Mouse (Mus musculus): ENCODE measurements around the gene Dbx2.

DNA sequence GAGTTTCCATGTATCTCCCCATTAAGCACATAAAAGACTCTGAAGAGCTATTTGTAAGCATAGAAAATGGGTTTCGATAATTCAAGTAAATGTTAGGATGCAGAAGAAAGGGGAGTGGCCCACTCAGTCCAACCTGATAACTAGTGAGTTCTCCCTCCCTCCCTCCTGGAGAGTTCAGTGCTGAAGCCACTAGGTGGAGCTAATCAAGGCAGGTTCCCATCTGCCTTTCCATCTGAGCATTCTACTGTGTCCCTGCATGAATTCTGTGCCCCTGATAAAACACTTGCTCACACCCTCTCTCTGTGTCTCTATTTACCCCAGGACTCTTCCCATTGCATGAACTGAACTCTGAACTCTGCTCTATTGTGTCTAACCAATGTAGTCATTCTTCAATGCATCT lies 57.1 kb downstream of the Dbx2 start:
- TF ChIP-seq CTCF (IDR thresholded peaks at IDR 0.05; ENCODE audit: low read depth, low read length) (peak; percentile 77), POLR2A (IDR thresholded peaks at IDR 0.05; ENCODE audit: insufficient read depth, low read length) (no peak)

Data from ES-Bruce4 (cell line).